Mouse (Mus musculus) frontal cortex, postnatal 25 days (tissue): ENCODE measurements around the gene Lama2.
A peak's percentile ranks its signal among the peaks of the same experiment; 100 is the strongest.
"Not testable (repeated sequence)": the region's sequence is repeated elsewhere in the genome, so short reads cannot be mapped to it uniquely, and the experiment has no call there.

Experiments
- DNase-seq, 2 experiments: peaks; one replicate each; pipeline ENCODE4 v3.0.0; 2022; ENCODE audit warnings: low spot score in 2 of 2

The Lama2 gene

DNA sequence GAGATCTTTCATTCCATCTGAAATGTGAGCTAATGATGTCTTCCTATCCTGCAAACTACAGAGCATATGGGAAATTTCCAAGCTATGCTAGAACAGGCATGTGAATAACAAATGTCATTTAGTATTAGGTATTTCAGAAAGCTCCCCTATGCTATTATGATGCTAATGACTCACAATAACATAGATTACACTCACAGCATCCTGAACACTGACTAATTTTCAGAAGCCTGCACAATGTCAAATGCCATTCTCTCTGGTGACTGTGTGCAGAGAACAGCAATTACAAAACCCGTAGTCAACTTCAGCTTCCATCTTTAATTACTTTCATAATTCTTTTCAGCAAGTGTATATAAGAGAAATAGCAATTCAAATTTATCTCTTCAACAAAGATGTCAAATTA lies 596.9 kb downstream of the Lama2 start:
- no peak for DNase-seq

DNA sequence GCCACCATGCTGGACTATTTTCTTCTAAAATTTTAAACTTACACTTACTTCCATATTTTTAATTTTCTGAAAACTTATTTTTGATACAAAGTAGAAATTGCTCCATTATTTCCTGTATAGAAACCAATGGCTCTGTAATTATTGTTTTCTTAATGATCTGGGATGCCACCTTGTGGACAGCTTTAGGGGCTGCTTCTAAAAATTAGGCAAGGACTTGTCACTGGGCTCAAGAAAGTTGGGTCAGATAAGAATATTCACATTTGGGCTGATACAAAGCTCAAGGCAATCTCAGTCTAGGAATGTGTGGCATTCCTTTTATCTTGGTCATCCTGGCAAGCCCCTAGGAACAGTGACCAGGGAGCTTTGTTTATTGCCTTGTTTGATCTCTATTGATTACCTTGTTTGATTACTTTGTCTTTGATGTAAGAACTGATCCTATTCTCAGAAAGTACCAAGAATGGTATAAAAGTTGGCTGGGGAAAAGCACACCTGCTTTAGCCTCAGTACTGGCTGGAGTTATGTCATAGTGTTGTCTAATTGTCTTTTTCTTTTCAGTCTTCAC lies 606.7 kb downstream of the Lama2 start:
- no peak for DNase-seq

DNA sequence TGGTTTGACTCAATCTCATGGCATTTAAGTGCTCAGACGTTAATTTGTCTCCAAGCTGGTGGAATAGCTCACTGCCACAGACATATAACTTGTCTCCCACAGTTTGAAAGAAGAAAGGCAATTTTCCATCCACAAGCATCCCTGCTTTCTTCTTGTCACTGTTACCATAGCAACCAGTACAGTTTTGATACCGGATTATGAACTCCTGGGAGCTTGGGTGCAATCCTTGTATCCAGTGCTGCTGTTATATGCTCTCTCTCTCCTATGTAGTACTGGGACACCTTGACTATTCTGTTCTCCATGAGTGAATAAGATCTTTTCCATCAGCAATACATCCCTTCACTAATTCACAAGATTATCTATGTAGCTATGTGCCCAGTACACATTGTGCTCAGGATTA lies 612.2 kb downstream of the Lama2 start:
- no peak for DNase-seq

DNA sequence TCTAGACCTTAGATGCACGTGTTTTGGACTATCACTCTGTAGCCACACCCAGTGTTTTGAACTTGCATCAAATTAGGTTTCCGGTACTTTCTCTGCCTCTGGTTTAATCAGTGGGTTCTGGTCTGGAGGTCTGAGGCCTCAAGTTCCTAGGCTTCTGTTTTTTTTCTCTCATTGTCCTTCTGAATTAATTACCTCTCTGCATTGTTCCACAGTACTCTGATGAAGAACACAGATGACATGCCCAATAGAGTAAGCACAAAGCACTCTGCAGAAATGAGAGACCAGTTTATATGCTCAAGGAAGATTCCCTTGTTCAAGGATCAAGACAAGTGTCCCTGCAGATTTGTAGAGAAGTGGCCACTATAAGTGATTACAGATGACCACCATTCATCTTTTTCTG lies 613.8 kb downstream of the Lama2 start:
- DNase-seq = no peak

DNA sequence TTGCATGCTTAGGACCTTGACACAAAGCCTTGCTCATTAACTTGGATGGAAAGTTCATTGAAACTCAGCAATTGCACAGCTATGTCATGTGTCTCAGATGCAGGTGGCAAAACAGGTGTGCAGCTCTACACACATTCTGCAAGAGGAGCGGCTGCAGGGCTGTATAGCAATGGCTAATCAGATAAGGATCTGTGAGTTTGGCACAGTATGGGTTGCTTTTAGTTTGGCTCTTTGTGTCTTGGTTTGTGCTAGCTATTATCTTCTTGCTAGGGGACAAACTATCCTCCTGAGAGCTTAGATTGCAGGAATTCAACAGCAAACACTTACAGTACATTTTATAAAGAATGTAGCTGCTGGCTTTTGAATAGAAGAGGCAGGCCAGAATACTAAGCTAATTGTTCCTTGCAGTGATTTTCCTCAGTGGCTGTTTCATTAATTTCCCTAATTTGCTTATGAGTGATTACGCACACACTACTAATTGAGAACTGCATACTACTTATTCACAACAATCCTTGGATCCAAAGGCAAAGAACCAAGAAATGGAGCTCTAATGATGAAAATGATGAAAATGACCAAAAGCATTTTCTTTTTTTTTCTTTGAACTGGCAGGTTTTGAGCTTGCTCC lies 617.9 kb downstream of the Lama2 start:
- DNase-seq = no peak

DNA sequence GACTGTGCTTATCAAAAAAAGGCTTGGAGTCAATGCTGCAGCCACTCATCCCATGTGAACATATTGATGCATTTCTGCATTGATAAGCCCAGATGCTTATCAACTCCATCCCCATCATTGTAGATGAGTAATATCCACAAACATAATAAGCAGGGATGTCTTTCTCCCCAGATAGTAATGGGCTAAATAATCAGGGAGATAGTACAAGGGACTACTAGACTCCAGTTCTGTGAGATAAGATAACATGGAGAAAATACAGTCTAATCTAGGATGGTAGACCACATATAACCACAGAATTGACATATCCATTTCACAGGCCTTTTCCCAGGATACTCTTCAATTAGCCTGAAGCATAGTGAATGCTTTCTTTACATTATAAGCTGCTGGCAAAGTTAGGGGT lies 622.9 kb downstream of the Lama2 start:
- no peak for DNase-seq

DNA sequence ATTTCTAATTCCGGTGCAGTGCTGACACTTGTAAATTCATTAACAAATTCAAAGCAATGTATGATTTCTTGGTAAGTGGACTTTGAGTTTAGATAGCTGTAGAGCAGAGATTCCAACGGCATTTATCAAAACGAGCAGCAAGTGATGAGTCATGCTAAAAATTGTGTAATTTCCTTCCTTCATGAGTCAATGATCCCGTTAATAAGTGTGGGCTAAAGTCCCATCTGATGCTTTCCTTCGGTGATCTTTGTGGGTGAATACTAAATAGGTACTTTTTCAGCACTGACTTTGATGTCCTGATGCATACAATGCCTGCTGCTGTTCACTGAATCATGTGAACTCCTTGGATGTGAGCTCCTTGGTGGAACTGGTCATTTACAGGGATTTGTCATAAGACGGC lies 623.6 kb downstream of the Lama2 start:
- no peak for DNase-seq

DNA sequence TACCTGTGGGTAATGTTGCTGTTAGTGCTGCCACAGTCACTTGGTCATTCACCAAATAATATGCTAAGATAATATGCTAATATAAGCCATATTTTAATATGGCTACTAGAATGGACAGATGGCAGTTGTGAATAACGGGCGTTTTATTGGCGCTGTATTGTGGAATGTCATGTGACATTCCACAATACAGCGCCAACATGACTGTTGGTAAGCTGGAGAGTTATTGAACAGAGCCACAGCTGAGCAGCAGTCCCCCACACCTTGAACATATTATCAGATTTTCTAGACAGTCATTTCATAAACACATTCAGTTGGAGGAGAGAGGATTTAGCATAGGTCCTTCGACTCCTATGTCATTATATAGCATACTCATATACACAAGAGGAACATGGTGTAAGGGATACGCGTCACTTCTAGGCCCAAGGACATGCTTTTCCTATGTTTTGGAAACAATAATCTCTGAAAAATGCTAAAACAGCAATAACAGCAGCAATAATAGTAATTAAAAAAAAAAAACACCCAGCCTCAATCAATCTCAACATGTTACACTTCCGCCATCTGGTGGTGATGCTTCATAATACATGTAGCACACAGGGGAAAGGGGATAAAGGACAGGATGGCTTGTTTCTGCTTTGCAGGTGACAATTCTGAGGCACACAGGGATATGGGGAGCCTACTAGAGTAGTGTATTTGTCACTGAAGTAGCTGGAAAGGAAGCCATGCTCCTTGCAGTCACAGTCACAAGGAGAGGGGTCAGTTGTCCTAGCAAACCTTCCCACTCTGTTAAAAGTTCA lies 624.2 kb downstream of the Lama2 start:
- peak; percentile 21 to 41 for DNase-seq

DNA sequence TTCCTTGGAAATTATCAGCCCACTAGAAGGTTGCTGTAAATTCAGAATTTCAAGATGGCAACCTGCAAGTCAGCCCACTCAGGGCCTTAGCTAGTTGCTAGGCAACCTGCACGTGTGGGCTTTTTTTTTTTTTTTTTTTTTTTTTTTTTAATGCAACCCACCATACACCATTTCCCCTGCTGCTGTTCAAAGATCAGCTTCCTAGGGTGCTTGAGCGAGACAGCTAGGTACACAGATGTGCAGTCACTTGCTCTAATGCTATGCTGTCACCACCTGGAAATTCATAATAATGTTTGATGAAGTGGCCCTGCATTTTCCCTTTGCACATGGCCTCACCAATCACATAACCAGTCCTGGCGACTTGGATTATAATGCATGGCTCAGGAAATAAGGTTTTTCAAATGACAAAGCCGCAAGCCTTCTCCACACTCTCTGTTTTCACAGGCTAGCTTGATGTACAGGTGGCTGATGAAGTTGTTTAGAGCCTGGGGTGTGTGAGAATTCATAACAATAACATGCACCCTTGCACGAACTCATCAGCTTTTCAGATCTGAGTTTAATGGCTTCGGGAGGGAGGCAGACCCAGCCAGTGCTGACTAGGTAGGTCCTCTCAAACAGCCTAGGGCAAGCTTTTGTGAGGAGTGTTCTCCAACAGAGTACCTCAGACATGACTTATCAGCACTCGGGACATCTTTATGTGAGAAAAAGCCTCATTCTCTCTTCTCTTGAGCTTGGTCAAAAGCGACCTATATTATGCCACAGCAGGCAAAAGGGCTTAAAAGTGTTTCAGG lies 625.4 kb downstream of the Lama2 start:
- no peak for DNase-seq

DNA sequence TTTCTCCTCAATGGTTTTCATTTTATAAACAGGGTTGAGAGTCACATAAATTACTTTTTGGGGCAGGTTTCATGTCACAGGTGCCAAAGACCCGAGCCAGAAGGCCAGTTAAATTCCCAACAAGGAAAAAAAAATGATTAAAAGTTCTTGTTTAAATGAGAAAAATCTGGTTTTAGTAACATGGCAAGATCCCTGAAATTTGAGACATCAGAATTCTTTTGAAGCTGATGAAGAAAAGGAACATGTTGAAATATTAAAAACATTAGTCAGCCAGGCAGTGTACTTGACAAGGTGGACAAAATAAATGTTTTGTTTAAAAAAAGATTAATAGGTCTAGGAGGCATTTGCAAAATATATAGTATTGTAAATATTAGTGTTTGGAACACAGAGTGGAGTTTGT lies 634.1 kb downstream of the Lama2 start:
- no peak for DNase-seq

DNA sequence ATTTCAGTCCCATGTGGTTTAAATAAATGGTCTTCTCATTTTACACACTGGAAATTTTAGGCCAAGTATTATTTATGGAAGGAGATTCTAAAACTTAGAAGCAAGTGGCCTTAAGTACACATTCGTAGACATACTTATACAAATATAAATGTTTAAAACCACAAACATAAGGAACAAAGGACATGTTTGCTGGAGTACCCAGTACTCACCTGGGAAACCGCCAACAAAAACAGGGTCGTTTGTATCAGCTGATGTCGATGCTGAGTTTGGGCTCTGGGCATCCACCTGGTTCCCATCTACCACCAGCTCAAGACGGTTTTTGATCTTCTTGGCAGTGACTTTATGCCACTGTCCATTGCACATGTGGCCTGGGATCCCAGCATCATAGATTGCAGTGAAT lies 635.5 kb downstream of the Lama2 start:
- DNase-seq = not testable (repeated sequence)

DNA sequence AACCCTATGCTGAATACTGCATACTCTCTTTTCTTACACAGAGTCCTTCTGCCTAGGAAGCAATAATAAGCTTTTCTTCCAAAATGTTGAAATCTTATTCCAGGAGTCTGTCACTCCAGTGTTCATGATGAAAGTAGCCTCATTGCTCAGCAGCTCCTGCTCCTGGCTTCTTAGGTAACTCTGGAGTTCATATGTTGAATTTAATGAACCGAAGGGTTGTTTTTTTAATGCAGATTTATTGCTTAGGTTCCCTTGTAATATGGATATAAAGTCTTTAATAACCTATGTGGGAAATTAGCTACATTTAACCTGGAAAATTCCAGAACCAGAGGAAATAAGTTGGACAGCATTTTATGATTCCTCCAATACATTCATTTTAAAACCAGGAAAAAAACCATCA lies 636.0 kb downstream of the Lama2 start:
- DNase-seq = no peak

DNA sequence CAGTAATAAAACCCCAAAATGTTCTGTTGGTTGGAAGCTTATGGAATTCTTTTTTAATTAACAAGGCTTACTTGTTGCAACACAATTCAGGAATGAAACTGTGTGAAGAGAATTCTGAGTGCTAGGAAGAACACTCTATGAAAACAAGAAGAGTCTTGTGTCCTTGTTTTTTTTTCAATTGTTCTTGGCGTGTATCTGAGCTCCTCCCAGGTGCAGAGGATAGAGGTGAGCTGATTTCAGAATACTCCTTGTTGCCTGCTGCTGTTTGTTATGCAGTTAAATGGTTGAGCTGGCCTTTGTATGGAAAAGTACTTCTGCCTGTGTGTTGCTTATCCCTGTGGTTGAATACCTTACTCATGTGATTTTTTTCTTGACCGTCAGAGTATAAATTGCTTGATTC lies 636.9 kb downstream of the Lama2 start:
- no peak for DNase-seq

DNA sequence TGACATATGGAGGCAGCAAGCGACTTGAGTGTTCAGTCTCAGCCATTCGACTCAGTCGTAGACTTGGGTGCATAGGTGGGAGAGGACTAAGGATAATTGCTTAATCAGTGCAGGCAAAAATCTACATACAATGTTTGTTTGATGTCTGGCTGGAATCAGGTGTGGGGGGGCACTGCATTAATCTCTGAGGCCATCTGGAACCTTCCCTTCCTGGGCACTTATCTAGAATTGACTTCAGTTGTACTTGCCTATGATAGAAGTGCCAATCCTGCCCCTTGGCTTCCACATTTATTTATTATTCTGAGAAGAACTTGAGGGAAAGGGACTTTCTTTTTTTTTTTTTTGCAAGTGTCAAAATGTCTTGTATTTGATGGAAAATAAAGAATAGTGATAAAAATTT lies 644.2 kb downstream of the Lama2 start:
- no peak for DNase-seq

DNA sequence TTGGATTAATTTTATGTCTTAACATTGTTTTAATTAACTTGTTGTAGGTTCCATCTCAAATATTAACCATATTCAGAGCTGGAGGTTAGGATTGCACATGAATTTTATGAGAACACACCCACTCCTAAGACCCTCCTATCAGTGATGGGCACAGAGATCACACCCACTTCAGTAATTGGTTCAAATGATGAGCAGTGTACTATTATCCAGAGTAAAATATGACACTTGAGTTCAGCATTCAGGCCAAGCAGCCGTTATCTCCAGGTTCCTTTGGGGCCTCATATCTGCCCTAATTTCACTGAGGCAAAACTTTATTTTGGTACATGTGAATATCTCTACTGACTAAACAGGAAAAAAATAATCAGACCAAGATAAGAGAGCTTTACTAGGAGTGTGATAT lies 645.3 kb downstream of the Lama2 start:
- no peak for DNase-seq

DNA sequence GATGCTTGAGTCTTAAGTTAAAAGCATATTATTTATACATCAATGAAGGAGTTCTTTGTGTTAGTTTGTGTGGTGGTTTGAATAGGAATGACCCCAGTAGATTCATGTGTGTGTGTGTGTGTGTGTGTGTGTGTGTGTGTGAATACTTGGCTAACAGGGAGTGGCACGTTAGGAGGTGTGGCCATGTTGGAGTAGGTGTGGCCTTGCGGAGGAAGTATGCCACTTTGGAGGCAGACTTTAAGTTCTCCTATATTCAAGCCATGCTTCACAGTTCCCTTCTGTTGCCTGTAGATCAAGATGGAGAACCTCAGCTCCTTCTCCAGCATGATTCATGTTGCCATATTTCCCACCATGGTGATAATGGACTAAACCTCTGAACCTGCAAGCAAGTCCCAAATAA lies 646.0 kb downstream of the Lama2 start:
- DNase-seq = no peak

DNA sequence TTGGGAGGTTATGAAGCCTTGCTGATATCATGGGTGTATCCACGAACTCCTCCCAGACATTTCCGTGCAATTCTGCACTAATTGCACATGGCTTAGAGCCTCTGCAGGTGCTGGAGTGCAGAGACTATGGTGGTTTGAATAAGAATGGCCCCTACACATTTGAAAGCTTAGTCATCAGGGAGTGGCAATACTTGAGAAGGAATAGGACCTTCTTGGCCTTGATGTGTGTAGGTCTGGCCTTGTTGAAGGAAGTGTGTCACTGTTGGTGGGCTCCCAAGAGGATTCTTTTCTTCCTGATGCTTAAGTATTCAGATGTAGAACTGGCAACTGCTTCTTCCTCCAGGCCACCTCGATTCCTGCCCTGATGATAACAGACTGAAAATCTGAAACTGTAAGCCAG lies 661.0 kb downstream of the Lama2 start:
- no peak for DNase-seq

DNA sequence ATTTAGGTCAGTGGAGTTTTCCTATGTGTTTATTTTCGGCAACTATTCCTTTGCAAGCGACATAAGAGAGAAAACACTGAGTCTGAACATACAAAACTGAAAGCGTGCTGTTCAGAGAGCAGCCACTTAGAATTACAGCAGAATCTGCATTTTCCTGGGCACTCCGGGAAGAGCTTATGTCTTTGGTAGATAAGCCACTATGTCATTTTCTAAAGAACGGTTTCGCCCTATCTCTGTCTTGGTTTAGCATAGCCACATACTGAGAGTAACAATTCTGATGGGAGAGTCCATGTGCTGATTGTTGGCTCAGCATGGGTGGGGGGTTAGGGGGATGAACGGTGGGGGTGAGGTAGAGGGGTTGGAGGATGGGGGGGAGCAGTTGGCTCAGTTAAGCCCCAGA lies 669.1 kb downstream of the Lama2 start:
- DNase-seq = no peak

DNA sequence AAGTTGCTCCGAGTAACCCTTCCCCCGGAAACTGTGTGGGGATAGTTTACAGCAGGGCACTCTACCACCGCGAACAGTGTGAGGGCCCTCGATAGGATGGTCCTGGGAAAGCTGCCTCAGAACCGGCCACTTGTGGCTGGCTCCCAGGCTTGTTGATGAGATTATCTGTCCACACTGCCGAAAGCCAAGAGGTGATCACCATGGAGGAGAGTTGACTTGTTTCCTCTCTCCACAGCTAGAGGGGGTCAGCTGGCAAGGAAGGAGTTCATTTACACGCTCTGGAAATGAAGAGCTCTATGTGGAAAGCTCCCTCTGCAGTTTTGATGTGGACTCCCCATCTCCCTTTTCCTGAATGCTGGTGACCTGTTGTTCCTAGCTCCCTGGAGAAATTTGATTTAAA lies 669.9 kb downstream of the Lama2 start:
- no peak for DNase-seq

DNA sequence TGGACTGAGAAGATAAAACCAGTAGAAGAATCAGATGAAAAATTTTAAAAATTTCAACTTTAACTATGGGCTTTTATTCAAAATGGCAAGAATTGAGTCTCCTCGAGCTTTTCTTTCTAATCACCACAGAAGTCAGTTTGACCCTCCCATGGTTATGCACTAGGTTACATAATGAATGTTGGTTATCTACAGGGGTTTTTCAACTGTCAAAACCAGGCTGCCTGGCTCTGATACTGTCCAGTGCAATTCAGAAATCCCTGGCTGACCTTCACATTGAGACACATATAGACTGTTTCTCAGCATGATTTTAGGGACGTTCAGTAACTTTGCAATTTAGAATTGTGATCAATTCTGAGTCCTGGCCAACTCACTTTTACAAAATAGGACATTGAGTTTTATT lies 671.2 kb downstream of the Lama2 start:
- no peak for DNase-seq

DNA sequence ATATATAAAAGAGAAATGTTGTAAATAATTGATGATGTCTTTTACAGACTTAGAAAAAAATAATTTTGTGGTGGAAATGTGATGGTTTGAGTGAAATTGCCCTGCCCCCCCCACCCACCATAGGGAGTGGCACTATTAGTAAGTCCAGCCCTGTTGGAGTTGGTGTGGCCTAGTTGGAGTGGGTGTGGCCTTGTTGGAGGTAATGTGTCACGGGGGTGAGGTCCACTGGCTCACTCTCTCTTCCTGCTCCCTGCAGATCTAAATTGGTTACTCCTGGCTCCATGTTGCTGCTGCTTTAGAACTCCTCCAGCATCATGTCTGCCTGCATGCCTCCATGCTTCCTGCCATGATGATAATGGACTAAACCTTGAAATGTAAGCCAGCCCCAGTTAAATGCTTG lies 680.0 kb downstream of the Lama2 start:
- no peak for DNase-seq

DNA sequence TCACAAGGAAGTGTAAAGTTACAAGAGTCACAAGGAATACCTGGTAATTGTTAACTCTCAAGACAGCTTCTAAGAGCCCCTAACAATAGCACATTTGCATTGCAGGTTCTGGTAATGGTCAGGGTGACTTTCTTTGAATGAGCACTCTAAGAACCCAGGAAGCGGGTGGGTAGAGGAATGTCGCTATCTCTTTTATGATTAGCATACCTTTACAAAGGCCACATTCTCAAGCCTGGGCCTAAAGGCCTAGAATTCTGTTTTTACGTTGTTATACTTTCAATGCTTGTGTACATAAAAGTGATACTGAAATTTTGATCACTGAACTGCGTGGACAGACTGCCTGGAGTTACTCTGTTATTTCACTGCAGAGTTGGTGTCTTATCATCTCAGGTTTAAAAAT lies 681.1 kb downstream of the Lama2 start:
- not testable (repeated sequence) for DNase-seq

DNA sequence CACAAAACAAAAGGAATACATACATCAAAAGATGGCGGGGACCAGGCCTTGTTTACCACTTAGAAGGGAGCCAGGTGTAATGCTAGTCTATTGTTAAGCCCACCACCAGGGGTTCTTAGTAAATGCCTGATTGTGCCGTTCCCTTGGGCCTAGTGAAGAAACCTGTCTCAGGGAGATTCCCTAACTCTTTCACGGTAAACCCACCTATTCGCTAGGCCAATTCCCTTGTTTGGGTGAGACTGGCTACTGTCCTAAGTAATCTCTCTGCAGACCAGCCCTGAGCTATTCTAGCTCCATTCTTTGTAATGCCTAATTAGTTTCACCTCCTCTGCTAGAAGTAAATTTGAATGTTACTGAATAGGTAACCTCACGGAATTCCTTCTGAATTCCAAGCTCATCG lies 683.5 kb downstream of the Lama2 start:
- not testable (repeated sequence) for DNase-seq
